Mouse (Mus musculus) brain, embryonic 14.5 days (tissue): ENCODE measurements at regions not wholly inside any gene's neighbourhood (a gene's known extent, or its start where the extent isn't known, plus 50 kb on each side); places are given as distances from the start of the nearest gene placed in this dataset.

Source experiments
- CTCF ChIP-seq: fragments of 200-500 bp; IDR thresholded peaks from 2 replicates; pipeline ENCODE4 v1.5.1; 2012; ENCODE audit warnings: inconsistent platforms, mild to moderate bottlenecking, moderate library complexity, borderline replicate concordance; ENCODE audit not compliant: insufficient read depth, insufficient read length; ENCODE audit errors: extremely low read depth
- POLR2A ChIP-seq: fragments of 200-500 bp; IDR thresholded peaks from 2 replicates; pipeline ENCODE4 v1.6.1; 2012; ENCODE audit warnings: mild to moderate bottlenecking, inconsistent platforms, borderline replicate concordance; ENCODE audit not compliant: poor library complexity, insufficient read depth, insufficient read length, severe bottlenecking; ENCODE audit errors: extremely low read depth

- no peak for TF ChIP-seq CTCF
- TF ChIP-seq POLR2A = no peak
Measured at GRCm38 (mm10) chr13:35452420-35452819, 207.2 kb upstream of the Cdyl start.
